Mouse (Mus musculus) layer of hippocampus, adult 9-10 months (tissue): ENCODE measurements at regions not wholly inside any gene's neighbourhood (a gene's known extent, or its start where the extent isn't known, plus 50 kb on each side); places are given as distances from the start of the nearest gene placed in this dataset.

Experiments used
- DNase-seq: peaks from one replicate; pipeline ENCODE4 v3.0.0; 2022; ENCODE audit warnings: low spot score

DNA sequence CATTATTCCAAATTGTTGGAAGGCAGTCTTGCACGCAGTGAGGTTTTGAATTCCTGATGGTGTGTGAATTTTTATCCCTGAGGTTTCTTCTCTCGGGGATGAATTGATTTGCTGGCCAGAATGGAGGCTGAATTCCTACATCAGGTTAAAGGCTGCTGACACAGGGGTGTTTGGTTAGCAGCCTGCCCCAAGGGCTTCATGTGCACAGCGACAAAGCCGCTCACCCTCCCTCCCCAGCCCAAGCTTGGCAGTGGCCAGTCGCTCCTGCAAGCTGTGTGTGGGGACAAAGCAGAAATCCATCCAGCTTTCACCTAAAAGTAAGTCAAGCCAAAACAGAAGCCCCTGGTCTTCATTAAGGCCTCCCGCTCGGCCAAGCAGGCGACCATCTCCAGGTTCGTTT, 151.4 kb upstream of the Eomes start:
- DNase-seq, result no peak

DNA sequence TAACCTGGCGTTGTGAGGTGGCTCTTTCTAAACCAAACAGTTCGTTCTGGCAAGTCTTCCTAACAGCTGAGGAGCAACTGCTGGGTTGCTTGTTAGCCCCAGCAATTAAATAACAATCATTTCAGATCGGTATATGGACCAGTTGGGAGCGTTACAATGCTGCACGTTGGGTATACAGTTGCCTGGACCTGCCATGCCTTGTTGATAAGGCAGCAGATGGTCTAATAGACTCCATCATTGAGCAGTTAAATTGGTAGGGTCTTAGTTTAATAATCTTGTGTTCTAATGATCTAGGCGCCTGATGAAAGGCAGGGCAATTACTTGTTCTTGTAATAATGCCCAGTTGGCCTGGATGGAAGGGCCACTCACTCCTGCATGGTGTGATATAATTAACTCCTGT, 150.1 kb upstream of the Eomes start:
- DNase-seq, result no peak

DNA sequence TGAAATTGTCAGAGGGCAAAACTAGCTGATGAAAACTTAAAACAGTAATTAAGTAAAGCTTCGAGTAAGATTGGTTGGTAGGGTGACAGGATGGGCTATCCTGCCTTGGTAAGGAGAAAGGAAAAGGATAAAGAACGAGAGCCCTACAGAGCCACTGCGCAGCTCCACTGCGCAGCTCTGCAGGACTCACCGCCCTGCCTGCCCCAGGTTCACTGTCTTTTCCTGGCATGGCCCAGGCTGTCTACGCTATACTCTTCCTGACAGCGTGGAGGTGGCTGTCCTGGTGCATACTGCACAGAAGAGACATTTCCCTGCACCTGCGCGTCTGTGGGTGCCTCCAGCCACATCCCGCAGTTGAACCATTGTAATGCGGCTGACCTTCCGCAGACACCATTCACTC, 136.6 kb upstream of the Eomes start:
- no peak for DNase-seq

DNA sequence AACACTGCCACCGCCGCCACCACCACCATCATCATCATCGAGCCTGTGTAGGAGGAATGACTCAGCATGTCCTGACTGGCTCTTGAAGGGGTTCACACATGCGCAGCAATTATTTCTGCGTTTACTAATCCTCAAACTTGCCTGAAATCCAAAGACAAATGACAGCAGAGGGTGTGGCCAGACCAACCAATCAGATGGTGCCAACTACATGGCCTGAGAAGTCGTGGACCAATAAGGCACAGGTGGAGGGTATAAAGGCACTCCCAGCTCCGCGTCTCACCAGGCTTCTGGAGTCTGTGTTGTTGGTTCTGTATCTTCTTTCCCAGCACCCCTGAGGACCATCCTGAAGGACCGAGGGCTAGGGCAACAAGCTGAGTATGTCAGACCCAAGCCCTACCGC, 123.1 kb upstream of the Eomes start:
- no peak for DNase-seq

GRCm38 (mm10) chr9:118357406-118357805, 120.6 kb upstream of the Eomes start:
- DNase-seq, result no peak

DNA sequence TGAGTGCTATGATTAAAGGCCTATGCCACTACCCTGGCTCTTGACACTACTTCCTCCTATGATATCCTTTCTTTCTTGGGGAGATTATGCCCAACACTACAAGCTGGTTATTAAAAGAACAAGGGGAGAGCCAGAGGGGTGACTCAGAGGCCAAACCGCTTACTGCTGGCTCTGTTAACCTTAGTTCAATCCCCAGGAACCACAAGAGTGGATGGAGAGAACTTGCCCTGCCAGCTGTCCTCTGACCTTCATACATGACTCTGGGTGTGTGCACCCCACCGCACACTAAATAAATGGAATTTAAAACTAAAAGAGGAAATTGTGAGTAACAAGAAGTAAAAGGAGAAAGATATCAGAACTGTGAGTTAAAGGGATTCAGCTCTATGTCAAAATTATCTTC, 114.1 kb upstream of the Eomes start:
- DNase-seq, result no peak

DNA sequence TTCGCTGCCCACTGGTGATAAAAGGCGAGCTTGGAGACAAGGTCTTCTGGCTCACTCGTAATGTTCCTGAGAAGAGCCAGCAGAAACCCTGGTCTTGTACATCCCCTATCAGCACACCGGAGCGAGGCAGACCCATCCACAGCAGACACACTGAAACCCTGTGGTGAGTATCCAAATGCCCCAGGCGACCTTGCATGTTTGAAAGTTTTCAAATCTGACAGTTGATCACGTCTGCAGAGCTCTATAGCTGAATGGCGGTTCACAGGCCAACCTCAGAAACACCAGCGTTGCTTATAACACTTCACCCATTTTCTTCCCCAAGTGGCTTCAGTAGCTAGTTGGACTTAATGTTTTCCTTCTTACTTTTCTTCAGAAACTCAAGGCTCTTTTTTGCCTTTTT, 112.6 kb upstream of the Eomes start:
- no peak for DNase-seq

GRCm38 (mm10) chr9:118367314-118367713, 110.7 kb upstream of the Eomes start:
- DNase-seq, result no peak

DNA sequence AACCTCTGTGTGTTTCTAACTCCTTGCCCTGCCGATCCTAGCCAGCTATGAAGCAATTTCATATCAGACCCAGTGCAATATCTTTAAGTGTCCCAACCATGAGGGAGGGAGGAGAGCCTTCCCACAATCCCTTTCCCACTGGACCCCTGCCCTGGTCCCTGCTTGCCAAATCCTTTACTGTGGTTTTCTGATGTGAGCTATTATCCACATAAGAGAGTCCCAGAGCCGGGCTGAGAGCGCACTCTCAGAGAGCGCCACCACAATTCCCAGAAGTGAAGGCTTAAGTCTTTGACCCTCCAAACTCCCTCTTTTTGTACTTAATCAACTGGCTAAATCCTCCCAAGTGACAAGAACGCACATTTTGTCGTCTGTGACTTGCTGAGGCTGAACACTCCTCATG, 107.4 kb upstream of the Eomes start:
- DNase-seq, result no peak

GRCm38 (mm10) chr9:118374680-118375079, 103.3 kb upstream of the Eomes start:
- no peak for DNase-seq

GRCm38 (mm10) chr9:118379055-118379454, 99.0 kb upstream of the Eomes start:
- peak; percentile 0 for DNase-seq

DNA sequence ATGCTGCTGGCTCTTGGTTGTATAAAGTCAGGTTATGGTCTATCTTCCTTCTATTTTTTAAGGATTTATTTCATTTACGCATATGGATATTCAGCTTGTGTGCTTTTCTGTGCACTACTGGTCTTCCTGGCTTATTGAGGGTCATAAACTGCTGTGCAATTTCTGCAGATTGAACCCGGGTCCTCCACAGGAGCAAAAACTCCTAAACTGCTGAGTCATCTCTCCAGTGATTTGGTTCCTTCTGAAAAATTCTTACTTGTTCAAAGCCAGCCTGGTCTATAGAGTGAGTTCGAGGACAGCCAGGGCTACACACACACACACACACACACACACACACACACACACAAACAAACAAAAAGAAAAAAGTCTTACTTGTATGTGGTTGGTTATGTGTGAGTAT, 95.5 kb upstream of the Eomes start:
- no peak for DNase-seq

DNA sequence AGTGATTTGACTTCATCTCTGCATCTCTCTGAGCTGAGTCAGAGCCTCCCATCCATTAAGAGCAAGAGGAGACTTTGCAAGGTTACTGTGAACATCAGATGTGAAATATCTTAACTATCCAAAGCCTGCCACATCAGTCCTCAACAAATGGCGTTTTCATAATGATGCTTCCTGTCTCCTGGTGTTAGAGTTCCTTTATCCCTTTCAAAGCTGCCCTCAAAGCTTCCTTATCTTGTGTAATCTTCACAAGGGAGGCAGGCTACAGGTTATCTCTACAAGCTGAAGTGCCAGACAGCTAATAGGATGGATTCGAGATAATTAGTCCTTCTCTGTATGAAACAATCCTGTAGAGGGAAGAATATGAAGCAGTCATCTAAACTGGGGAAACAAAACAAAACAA, 93.4 kb upstream of the Eomes start:
- DNase-seq, result no peak

DNA sequence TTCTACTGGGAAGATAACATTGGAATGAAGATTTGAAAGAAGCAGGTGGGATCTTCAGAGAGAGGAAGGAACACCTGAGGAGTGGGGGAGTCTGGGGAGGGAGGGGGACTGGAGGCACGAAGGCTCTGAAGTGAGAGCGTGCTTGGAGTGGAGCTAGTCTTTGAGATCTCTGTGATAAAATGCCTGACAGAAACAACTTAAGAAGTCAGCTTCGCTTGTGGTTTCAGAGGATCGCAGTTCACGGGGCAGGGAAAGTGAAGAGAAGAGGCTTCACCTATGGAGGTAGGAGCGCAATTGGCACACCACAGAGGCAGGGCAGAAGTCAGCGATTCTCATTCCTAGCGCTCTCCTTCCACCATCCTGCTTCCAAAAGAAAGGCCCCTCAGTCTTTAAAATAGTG, 90.4 kb upstream of the Eomes start:
- no peak for DNase-seq

- DNase-seq, result no peak
Measured at GRCm38 (mm10) chr9:118389481-118390334, 88.3 kb upstream of the Eomes start.

- no peak for DNase-seq
Measured at GRCm38 (mm10) chr9:118390679-118391078, 87.3 kb upstream of the Eomes start.

- DNase-seq, result no peak
Measured at GRCm38 (mm10) chr9:118391715-118392114, 86.3 kb upstream of the Eomes start.

GRCm38 (mm10) chr9:118392796-118393195, 85.2 kb upstream of the Eomes start:
- DNase-seq, result no peak

- no peak for DNase-seq
Measured at GRCm38 (mm10) chr9:118393567-118393966, 84.4 kb upstream of the Eomes start.

DNA sequence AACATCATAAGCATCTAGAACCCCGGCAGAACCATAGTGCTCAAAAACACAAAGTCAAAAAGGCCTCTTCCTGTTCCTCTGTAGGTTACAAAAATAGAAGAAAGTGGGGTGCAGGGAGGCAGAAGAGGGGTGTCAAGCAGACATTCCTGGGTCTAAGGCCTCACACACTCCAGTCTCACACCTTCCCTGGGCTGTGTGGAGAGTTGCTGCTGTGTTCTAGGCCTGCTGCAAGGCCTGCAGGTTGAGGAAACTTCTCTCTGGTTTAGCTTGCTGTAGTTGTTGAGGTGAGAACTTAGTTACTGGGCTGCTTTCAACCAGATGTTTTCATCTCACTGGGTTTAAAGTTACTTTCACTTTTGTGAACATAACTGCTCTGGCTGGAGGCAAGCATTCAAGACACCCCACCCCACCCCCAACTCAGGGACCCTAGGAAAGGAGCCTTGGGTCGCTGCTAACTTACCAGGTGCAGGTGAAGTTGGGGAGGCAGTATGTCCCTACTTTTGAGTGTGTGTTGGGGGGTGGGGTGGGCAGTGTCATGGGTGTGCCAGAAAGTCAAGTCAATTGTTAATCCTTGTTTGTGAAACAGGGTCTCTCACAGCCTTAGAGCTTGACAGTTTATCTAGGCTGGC, 81.5 kb upstream of the Eomes start:
- no peak for DNase-seq

DNA sequence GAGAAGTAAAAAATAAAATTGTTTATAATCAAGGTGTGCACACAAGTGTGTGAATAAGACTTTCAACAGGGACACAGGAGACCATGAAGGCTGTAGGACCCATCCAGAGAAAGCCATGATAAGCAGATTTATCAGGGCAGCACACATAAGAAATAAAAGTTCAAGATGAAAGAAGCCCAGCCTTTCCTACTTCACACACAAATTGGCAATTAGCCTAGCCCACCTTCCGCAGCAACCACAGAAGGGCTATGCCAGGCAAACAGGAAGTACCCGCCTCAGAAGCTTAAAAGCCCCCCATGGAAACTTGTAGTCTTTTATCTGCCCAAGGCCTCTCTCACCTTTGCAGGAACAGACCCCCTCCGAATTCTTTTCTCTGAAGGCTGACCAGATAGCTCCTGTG, 77.5 kb upstream of the Eomes start:
- no peak for DNase-seq

GRCm38 (mm10) chr9:118401170-118401569, 76.8 kb upstream of the Eomes start:
- DNase-seq, result no peak

DNA sequence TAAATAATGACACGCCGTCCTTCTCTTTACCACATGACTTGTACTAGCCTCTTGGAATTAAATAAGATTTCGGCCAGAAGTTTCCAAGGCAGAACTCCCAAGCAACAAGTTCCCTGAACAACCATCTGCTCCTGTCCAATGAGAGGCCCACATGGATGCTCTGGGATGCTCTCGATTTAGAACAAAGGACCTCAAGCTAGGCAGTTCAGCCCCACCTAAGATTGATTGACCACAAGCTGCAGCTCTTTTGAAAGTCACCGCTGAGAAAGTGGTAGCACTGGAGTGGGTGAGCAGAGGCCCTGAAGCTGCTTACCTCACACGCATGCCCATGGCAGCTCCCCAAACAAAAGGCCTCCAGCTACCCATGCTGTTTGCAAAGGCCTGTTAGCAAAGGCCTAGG, 73.1 kb upstream of the Eomes start:
- no peak for DNase-seq
